Mouse (Mus musculus): ENCODE data around the gene Ephb2.

DNA sequence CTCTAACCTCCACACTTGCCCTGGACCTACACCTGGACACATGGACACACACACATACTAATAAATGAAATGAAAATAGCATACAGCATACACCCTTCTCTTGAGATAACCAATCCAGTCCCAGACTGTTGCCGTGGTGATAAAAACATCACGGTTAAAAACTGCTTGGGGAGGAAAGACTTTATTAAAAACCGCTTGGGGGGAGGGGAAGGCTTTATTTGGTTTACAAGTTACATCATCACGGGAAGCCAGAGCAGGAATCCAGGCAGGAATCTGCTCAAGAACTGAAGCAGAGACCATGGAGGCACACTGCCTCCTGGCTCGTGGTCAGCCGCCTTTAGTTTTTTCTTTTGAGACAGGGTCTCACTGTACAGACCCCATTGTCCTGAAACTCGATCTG lies 222.1 kb downstream of the Ephb2 start:
- TF ChIP-seq GATA1 (IDR thresholded peaks at IDR 0.05; ENCODE audit: low read length) = no peak
- no peak for TF ChIP-seq TAL1 (IDR thresholded peaks at IDR 0.05; ENCODE audit: low read length)
